Mouse (Mus musculus) olfactory bulb, adult 2 months (tissue): Measurements from ENCODE around the gene Naa15.

Experiments used
- CTCF ChIP-seq: fragments of 200-500 bp; IDR thresholded peaks from 2 replicates; pipeline ENCODE4 v1.5.1; 2012; ENCODE audit warnings: low read depth, mild to moderate bottlenecking, low read length, moderate library complexity; ENCODE audit not compliant: insufficient read depth
- POLR2A ChIP-seq: fragments of 200-500 bp; IDR thresholded peaks from 2 replicates; pipeline ENCODE4 v1.6.1; 2012; ENCODE audit warnings: mild to moderate bottlenecking, low read depth, low read length, moderate library complexity; ENCODE audit not compliant: insufficient read depth

DNA sequence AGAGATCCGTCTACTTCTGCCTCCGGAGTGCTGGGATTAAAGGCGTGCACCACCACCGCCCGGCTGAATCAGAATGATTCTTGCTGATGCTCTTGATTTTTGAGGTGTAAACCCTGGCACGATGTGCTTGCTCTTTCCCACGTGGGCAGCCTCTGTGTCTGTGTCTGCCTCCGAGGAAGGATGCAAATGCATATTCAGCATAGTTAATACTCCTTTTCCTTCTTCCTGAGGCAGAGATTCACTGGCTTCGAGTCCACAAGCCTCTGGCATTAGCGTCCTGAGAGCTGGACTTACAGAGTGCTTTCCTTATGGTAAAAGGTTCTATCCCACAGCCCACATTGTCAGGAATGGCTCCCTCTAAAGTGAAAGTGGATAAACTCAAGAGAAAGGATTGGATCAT lies 14.3 kb upstream of the Naa15 start:
- TF ChIP-seq POLR2A (no peak), CTCF (no peak)
